Mouse (Mus musculus) spleen, adult 2 months (tissue): ENCODE results near the gene Snx9.

Source experiments
- CTCF ChIP-seq: fragments of 200-500 bp; IDR thresholded peaks from 2 replicates; pipeline ENCODE4 v1.5.1; 2011; ENCODE audit warnings: mild to moderate bottlenecking, inconsistent platforms; ENCODE audit not compliant: insufficient read depth, insufficient read length, insufficient replicate concordance; ENCODE audit errors: extremely low read depth
- POLR2A ChIP-seq: fragments of 200-500 bp; IDR thresholded peaks from 2 replicates; pipeline ENCODE4 v1.6.1; 2011; ENCODE audit warnings: low read depth, low read length, inconsistent platforms

DNA sequence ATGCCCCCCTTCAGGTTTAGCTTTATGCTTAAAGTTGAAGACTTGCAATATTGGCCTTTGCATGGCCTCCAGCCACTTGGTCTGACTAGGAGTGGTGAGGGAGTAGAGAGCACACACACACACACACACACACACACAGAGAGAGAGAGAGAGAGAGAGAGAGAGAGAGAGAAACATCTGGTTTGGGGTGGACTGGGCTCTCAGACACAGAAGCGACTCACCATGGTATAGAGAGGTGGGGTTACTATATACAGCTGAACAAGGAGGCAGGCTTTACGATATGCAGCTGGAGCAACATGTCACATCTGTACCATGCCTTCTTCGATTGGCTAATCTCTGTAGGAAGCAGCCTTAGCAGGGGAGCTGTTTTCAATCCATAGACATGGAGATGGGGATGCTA is 94.6 kb downstream of the Snx9 start:
- no peak for TF ChIP-seq POLR2A
- TF ChIP-seq CTCF, result no peak
